Mouse (Mus musculus): Measurements from ENCODE around the gene Ifrd1.

- TF ChIP-seq CTCF (IDR thresholded peaks at IDR 0.05) (no peak), EP300 (IDR thresholded peaks at IDR 0.05) (no peak)
Measured at GRCm38 (mm10) chr12:40214888-40215876, 33.1 kb downstream of the Ifrd1 start.

Data from lung, postnatal 0 days (tissue).